Mouse (Mus musculus) hindbrain, embryonic 11.5 days (tissue): ENCODE measurements around the gene Cnot1. TPM values are rescaled to one million over a fixed set of nuclear protein-coding genes. Genes with fewer than 3 reads are reported as not detected.

ENCODE experiments used
- ATAC-seq: fragments of 200-750 bp; cut with Nextera tagmentation; 2 replicates; pipeline ENCODE4 v1.8.0; 2017; ENCODE audit warnings: mild to moderate bottlenecking, moderate TSS enrichment, moderate library complexity; ENCODE audit not compliant: low FRiP score
- DNase-seq: peaks from one replicate; pipeline ENCODE4 v3.0.0-alpha.2; 2015; ENCODE audit warnings: low spot score
- H3K27ac ChIP-seq: fragments of 300-500 bp; sonication (generic); 2 replicates; pipeline ENCODE4 v1.5.1; 2014; ENCODE audit warnings: mild to moderate bottlenecking, low read depth, low read length
- H3K27me3 ChIP-seq: fragments of 300-500 bp; sonication (generic); 2 replicates; pipeline ENCODE4 v1.6.1; 2014; ENCODE audit warnings: mild to moderate bottlenecking, low read length, moderate library complexity, mixed read lengths; ENCODE audit not compliant: control insufficient read depth, insufficient read depth
- H3K36me3 ChIP-seq: fragments of 300-500 bp; sonication (generic); 2 replicates; pipeline ENCODE4 v1.6.1; 2014; ENCODE audit warnings: mild to moderate bottlenecking, low read length, moderate library complexity, mixed read lengths; ENCODE audit not compliant: control insufficient read depth, insufficient read depth
- H3K4me1 ChIP-seq: fragments of 300-500 bp; sonication (generic); replicated peaks from 2 replicates; pipeline ENCODE4 v1.6.1; 2014; ENCODE audit warnings: low read length, mixed read lengths; ENCODE audit not compliant: control insufficient read depth, insufficient read depth
- H3K4me2 ChIP-seq: fragments of 300-500 bp; sonication (generic); replicated peaks from 2 replicates; pipeline ENCODE4 v1.6.1; 2014; ENCODE audit warnings: mild to moderate bottlenecking, low read depth, low read length
- H3K4me3 ChIP-seq: fragments of 300-500 bp; sonication (generic); 2 replicates; pipeline ENCODE4 v1.5.1; 2014; ENCODE audit warnings: low read depth, low read length
- H3K9ac ChIP-seq: fragments of 300-500 bp; sonication (generic); 2 replicates; pipeline ENCODE4 v1.6.1; 2014; ENCODE audit warnings: low read depth, low read length
- H3K9me3 ChIP-seq: fragments of 300-500 bp; sonication (generic); 2 replicates; pipeline ENCODE4 v1.6.1; 2016; ENCODE audit warnings: low read length; ENCODE audit not compliant: control insufficient read depth
- WGBS: fragments of 180-500 bp; shearing (Covaris S2); extraction: QIAGEN DNeasy Blood & Tissue Kit; methylation state at CpG from one replicate; pipeline ENCODE4 v1.1.7; 2014; 5-methylcytosine and 5-hydroxymethylcytosine counted together
- polyA plus RNA-seq: library from polyadenylated mRNA; unstranded; fragments of >200 nt; fragmentation: Nextera tagmentation; extraction: Ambion mirVana; gene quantifications from 2 replicates; pipeline ENCODE4 v1.2.1, GENCODE M21; 2014

The Cnot1 gene
- polyA plus RNA-seq: 88.2 and 108 TPM in 2 replicates

- Histone ChIP-seq H3K36me3 (no peaks in the 10 kb centered on the region), H3K9ac (peak within 1 kb of the TSS; percentile 96), H3K4me1 (peaks cover 5% of the 10 kb centered on the region; the same call in 1 of the 2 replicates), H3K4me2 (peak within 1 kb of the TSS; percentile 79), H3K27ac (peak within 1 kb of the TSS; percentile 84), H3K9me3 (no peaks in the 10 kb centered on the region), H3K4me3 (peak within 1 kb of the TSS; percentile 97), H3K27me3 (no peaks in the 10 kb centered on the region)
- WGBS: under 1% methylated on average over 43 of the region's 44 CpGs
- ATAC-seq: peak; percentile 98
- peak; percentile 94 for DNase-seq
These were observed at the start of gene Cnot1 for GRCm38 (mm10) chr8:95807331-95807843. Gene Cnot1, minus strand, starts transcription at chr8:95807464.

- Histone ChIP-seq H3K9ac (no peak overlapping the region), H3K9me3 (no peaks in the 10 kb centered on the region), H3K4me1 (no peaks in the 10 kb centered on the region; the same call in 1 of the 2 replicates), H3K4me2 (no peak overlapping the region), H3K36me3 (no peaks in the 10 kb centered on the region), H3K4me3 (no peak overlapping the region), H3K27ac (no peak overlapping the region), H3K27me3 (no peaks in the 10 kb centered on the region)
- 87% methylated on average over 6 of the region's 6 CpGs for WGBS
- no peak for ATAC-seq
- no peak for DNase-seq
These were observed 46.9 kb upstream of the Cnot1 start for GRCm38 (mm10) chr8:95854174-95854573.

- Histone ChIP-seq H3K9ac (peak within 1 kb of the TSS; percentile 70), H3K9me3 (no peaks in the 10 kb centered on the region), H3K27me3 (no peaks in the 10 kb centered on the region), H3K4me3 (peak within 1 kb of the TSS; percentile 72), H3K27ac (no peak within 1 kb of the TSS), H3K36me3 (0 out of 2 replicates have a peak, but pooled peaks cover under 1% of the 10 kb centered on the region), H3K4me1 (no peaks in the 10 kb centered on the region; the same call in 1 of the 2 replicates), H3K4me2 (peak within 1 kb of the TSS; percentile 81)
- DNase-seq (peak; percentile 81), ATAC-seq (peak; percentile 97)
- 13% methylated on average over 22 of the region's 22 CpGs for WGBS
These were observed 46.0 kb upstream of the Cnot1 start, which contains the start of gene Slc38a7 for GRCm38 (mm10) chr8:95853102-95853843. Gene Slc38a7, minus strand, starts transcription at chr8:95853539.

DNA sequence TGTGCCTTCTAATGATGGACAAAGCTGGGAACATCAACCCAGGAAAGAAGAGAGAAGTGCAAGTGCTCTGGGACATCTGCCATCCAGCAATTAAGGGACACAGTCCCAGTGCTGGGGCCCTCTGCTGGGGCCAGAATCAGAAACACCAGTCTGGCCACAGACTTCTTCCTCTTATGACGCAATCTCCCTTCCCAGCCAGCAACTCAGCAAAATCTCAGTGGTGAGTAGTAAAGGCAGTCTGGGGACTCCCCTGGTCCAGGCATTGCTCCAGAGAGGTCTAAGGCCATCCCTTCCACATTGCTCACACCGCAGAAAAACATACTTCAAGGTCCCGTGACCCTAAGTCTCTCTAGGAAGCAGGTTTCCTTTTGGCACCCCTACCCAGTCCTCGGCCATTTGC, 45.0 kb upstream of the Cnot1 start:
- H3K36me3 ChIP-seq: 0 out of 2 replicates have a peak, but pooled peaks cover 2% of the 10 kb centered on the region
- no peak overlapping the region; the same call in 1 of the 2 replicates for H3K4me3 ChIP-seq

GRCm38 (mm10) chr8:95850326-95850725, 43.1 kb upstream of the Cnot1 start:
- no peak overlapping the region for H3K27ac ChIP-seq
- no peak overlapping the region for H3K9ac ChIP-seq
- no peaks in the 10 kb centered on the region for H3K9me3 ChIP-seq
- no peaks in the 10 kb centered on the region; the same call in 1 of the 2 replicates for H3K4me1 ChIP-seq
- DNase-seq (no peak), ATAC-seq (no peak)
- H3K36me3 ChIP-seq: 0 out of 2 replicates have a peak, but pooled peaks cover 2% of the 10 kb centered on the region
- no peak overlapping the region for H3K4me3 ChIP-seq
- H3K4me2 ChIP-seq: no peak overlapping the region
- H3K27me3 ChIP-seq: no peaks in the 10 kb centered on the region
- WGBS: 90% methylated on average over 2 of the region's 2 CpGs

More for the DNA sequence above, 45.0 kb upstream of the Cnot1 start:
- ATAC-seq (no peak), DNase-seq (no peak)
- H3K27ac ChIP-seq: no peak overlapping the region
- peak overlapping the region; percentile 81 for H3K4me2 ChIP-seq
- no peak overlapping the region; the same call in 1 of the 2 replicates for H3K9ac ChIP-seq
- no peaks in the 10 kb centered on the region for H3K27me3 ChIP-seq
- no peaks in the 10 kb centered on the region for H3K9me3 ChIP-seq
- H3K4me1 ChIP-seq: no peaks in the 10 kb centered on the region; the same call in 1 of the 2 replicates
- 66% methylated on average over 4 of the region's 4 CpGs for WGBS

DNA sequence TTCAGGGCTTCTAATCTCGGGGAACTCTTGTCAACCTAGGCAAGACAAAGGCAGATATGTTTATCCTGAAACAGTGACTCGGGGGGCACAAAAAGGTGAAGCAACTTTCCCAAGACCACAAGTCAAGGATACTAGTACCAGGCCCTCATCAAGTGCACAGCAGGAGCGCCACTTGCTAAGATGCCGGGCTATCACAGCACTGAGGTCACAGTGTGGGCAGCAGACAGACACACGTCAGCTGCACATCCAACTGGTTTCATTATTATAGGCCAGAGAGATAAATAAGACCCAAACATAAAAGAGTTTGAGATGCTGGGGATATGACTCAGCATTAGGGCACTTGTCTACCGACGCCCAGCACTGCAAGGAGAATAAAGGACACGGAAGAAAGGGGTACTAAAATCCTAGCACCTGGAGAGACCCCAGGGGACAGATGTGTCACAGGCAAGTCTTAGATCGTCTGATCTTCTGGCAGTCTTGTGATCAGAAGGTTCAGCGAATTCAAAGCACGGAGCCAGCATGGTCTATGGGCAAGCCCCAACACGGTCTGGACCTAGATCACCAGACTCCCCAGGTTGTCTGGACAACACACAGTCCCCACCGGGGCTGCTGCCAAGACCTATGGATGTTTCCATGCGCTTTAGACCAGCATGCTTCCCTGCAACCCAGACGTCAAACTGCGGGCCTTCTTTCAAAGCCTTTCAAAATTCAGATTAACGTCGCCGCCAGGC, 41.6 kb upstream of the Cnot1 start:
- H3K27ac ChIP-seq: no peak overlapping the region
- no peak for ATAC-seq
- H3K27me3 ChIP-seq: no peaks in the 10 kb centered on the region
- no peaks in the 10 kb centered on the region for H3K9me3 ChIP-seq
- no peak overlapping the region for H3K9ac ChIP-seq
- H3K4me1 ChIP-seq: no peaks in the 10 kb centered on the region; the same call in 1 of the 2 replicates
- no peak overlapping the region for H3K4me3 ChIP-seq
- no peak for DNase-seq
- 0 out of 2 replicates have a peak, but pooled peaks cover 2% of the 10 kb centered on the region for H3K36me3 ChIP-seq
- WGBS: 91% methylated on average over 19 of the region's 19 CpGs
- H3K4me2 ChIP-seq: no peak overlapping the region

- Histone ChIP-seq H3K4me3 (no peak overlapping the region), H3K27me3 (no peaks in the 10 kb centered on the region), H3K27ac (no peak overlapping the region), H3K9me3 (no peaks in the 10 kb centered on the region), H3K36me3 (0 out of 2 replicates have a peak, but pooled peaks cover 2% of the 10 kb centered on the region), H3K4me1 (no peaks in the 10 kb centered on the region; the same call in 1 of the 2 replicates), H3K9ac (no peak overlapping the region), H3K4me2 (no peak overlapping the region)
- no peak for DNase-seq
- WGBS: 84% methylated on average over 24 of the region's 24 CpGs
- ATAC-seq: no peak
These were observed 40.8 kb upstream of the Cnot1 start for GRCm38 (mm10) chr8:95848061-95848551.

GRCm38 (mm10) chr8:95845026-95845425, 37.8 kb upstream of the Cnot1 start:
- Histone ChIP-seq H3K4me1 (no peaks in the 10 kb centered on the region), H3K4me2 (no peak overlapping the region), H3K4me3 (no peak overlapping the region), H3K27ac (no peak overlapping the region), H3K36me3 (0 out of 2 replicates have a peak, but pooled peaks cover 2% of the 10 kb centered on the region), H3K9ac (no peak overlapping the region), H3K9me3 (no peaks in the 10 kb centered on the region), H3K27me3 (no peaks in the 10 kb centered on the region)
- no peak for DNase-seq
- ATAC-seq: no peak
- WGBS: 94% methylated on average over 7 of the region's 7 CpGs
